Mouse (Mus musculus): Measurements from ENCODE around the gene Acbd6.

The Acbd6 gene

GRCm38 (mm10) chr1:155560678-155561077, 2.8 kb downstream of the Acbd6 start:
- no peak for DNase-seq

- DNase-seq = peak; percentile 14
Measured at GRCm38 (mm10) chr1:155562206-155562605, 4.3 kb downstream of the Acbd6 start.

- DNase-seq = peak; percentile 40
Measured at GRCm38 (mm10) chr1:155564741-155565140, 6.8 kb downstream of the Acbd6 start.

GRCm38 (mm10) chr1:155568133-155568532, 10.2 kb downstream of the Acbd6 start:
- no peak for DNase-seq

- DNase-seq = no peak
Measured at GRCm38 (mm10) chr1:155569340-155569739, 11.4 kb downstream of the Acbd6 start.

GRCm38 (mm10) chr1:155574966-155575673, 17.2 kb downstream of the Acbd6 start:
- DNase-seq = peak; percentile 70

- DNase-seq = peak; percentile 24
Measured at GRCm38 (mm10) chr1:155576432-155576831, 18.5 kb downstream of the Acbd6 start.

- DNase-seq = no peak
Measured at GRCm38 (mm10) chr1:155577316-155577715, 19.4 kb downstream of the Acbd6 start.

- DNase-seq = no peak
Measured at GRCm38 (mm10) chr1:155587961-155588360, 30.0 kb downstream of the Acbd6 start.

GRCm38 (mm10) chr1:155594141-155594540, 36.2 kb downstream of the Acbd6 start:
- no peak for DNase-seq

GRCm38 (mm10) chr1:155596576-155596975, 38.7 kb downstream of the Acbd6 start:
- DNase-seq = no peak

- DNase-seq = no peak
Measured at GRCm38 (mm10) chr1:155604706-155605105, 46.8 kb downstream of the Acbd6 start.

- no peak for DNase-seq
Measured at GRCm38 (mm10) chr1:155605391-155606155, 47.7 kb downstream of the Acbd6 start.

GRCm38 (mm10) chr1:155606156-155606531, 48.2 kb downstream of the Acbd6 start:
- no peak for DNase-seq

- no peak for DNase-seq
Measured at GRCm38 (mm10) chr1:155608524-155608923, 50.6 kb downstream of the Acbd6 start.

- DNase-seq = no peak
Measured at GRCm38 (mm10) chr1:155614426-155614825, 56.5 kb downstream of the Acbd6 start.

- DNase-seq = no peak
Measured at GRCm38 (mm10) chr1:155621075-155621474, 63.2 kb downstream of the Acbd6 start.

GRCm38 (mm10) chr1:155623192-155623591, 65.3 kb downstream of the Acbd6 start:
- DNase-seq = no peak

GRCm38 (mm10) chr1:155627746-155628145, 69.8 kb downstream of the Acbd6 start:
- no peak for DNase-seq

- no peak for DNase-seq
Measured at GRCm38 (mm10) chr1:155636648-155637047, 78.7 kb downstream of the Acbd6 start.

- no peak for DNase-seq
Measured at GRCm38 (mm10) chr1:155645816-155646215, 87.9 kb downstream of the Acbd6 start.

GRCm38 (mm10) chr1:155646345-155647307, 88.7 kb downstream of the Acbd6 start:
- DNase-seq = no peak
